Mouse (Mus musculus) liver, adult 2 months (tissue): ENCODE measurements around the gene Cfap57. TPM values are rescaled to one million over a fixed set of nuclear protein-coding genes. Genes with fewer than 3 reads are reported as not detected.

Experiments used
- DNase-seq: peaks from one replicate; pipeline ENCODE4 v3.0.0-alpha.2; 2011; ENCODE audit warnings: low read depth, low spot score; ENCODE audit errors: extremely low read depth
- H3K27ac ChIP-seq: fragments of 200-500 bp; replicated peaks from 2 replicates; pipeline ENCODE4 v1.5.1; 2012; ENCODE audit warnings: low read depth, mild to moderate bottlenecking, control low read depth, inconsistent platforms, low read length; ENCODE audit not compliant: insufficient read depth
- H3K27me3 ChIP-seq: fragments of 200-500 bp; 2 replicates; pipeline ENCODE4 v1.6.1; 2012; ENCODE audit warnings: mild to moderate bottlenecking, moderate library complexity, low read length, inconsistent platforms; ENCODE audit not compliant: control insufficient read depth, insufficient read depth
- H3K36me3 ChIP-seq: fragments of 200-500 bp; 2 replicates; pipeline ENCODE4 v1.6.1; 2012; ENCODE audit warnings: low read length, inconsistent platforms; ENCODE audit not compliant: control insufficient read depth, insufficient read depth
- H3K4me1 ChIP-seq: fragments of 200-500 bp; 2 replicates; pipeline ENCODE4 v1.6.1; 2011; ENCODE audit warnings: low read length; ENCODE audit not compliant: control insufficient read depth, insufficient read depth
- H3K4me3 ChIP-seq: fragments of 200-500 bp; 2 replicates; pipeline ENCODE4 v1.5.1; 2011; ENCODE audit warnings: low read depth, mild to moderate bottlenecking, control low read depth, low read length, moderate library complexity; ENCODE audit not compliant: insufficient read depth
- H3K79me2 ChIP-seq: fragments of 200-500 bp; 2 replicates; pipeline ENCODE4 v1.6.1; 2012; ENCODE audit warnings: inconsistent platforms, mild to moderate bottlenecking, low read length, moderate library complexity; ENCODE audit not compliant: control insufficient read depth, insufficient read depth
- H3K9ac ChIP-seq: fragments of 200-500 bp; 2 replicates; pipeline ENCODE4 v1.6.1; 2012; ENCODE audit warnings: low read depth, mild to moderate bottlenecking, control low read depth, inconsistent platforms, low read length
- CTCF ChIP-seq: fragments of 200-500 bp; IDR thresholded peaks from 2 replicates; pipeline ENCODE4 v1.5.1; 2011; ENCODE audit warnings: low read depth, low read length, control low read depth
- POLR2A ChIP-seq: fragments of 200-500 bp; IDR thresholded peaks from 2 replicates; pipeline ENCODE4 v1.6.1; 2011; ENCODE audit warnings: low read length, control low read depth; ENCODE audit not compliant: insufficient read depth; ENCODE audit errors: extremely low read depth
- WGBS: fragments of 180-500 bp; shearing (Covaris S2); methylation state at CpG from one replicate; pipeline ENCODE4 v1.1.7; 2018; 5-methylcytosine and 5-hydroxymethylcytosine counted together
- polyA plus RNA-seq: library from polyadenylated mRNA; depleted of rRNA; stranded (reverse); fragments of >200 nt; gene quantifications from 2 replicates; pipeline ENCODE4 v1.2.3, GENCODE M21; 2012
- total RNA-seq: library from RNA; depleted of rRNA; stranded (reverse); fragments of >200 nt; gene quantifications from 2 replicates; pipeline ENCODE4 v1.2.3, GENCODE M21; 2014

The Cfap57 gene
- total and polyA plus RNA-seq, 2 experiments, result not detected

GRCm38 (mm10) chr4:118621781-118622180 lies 1.2 kb upstream of the Cfap57 start:
- Histone ChIP-seq H3K27me3 (no peaks in the 10 kb centered on the region), H3K27ac (no peak overlapping the region), H3K4me3 (no peak overlapping the region), H3K9ac (no peak overlapping the region), H3K36me3 (peaks cover 21% of the 10 kb centered on the region; the same call in 1 of the 2 replicates), H3K4me1 (peaks cover 4% of the 10 kb centered on the region; the same call in 1 of the 2 replicates), H3K79me2 (peaks cover 4% of the 10 kb centered on the region; the same call in 1 of the 2 replicates)
- WGBS, result 70% methylated on average over 9 of the region's 9 CpGs
- no peak for TF ChIP-seq CTCF
- no peak for TF ChIP-seq POLR2A
- peak; percentile 15 for DNase-seq

- H3K27me3 ChIP-seq, result no peaks in the 10 kb centered on the region
- H3K27ac ChIP-seq, result no peak overlapping the region
- no peak for DNase-seq
- H3K4me3 ChIP-seq, result peak overlapping the region; percentile 87
- no peak for TF ChIP-seq POLR2A
- no peak for TF ChIP-seq CTCF
- H3K79me2 ChIP-seq, result peaks cover 4% of the 10 kb centered on the region; the same call in 1 of the 2 replicates
- peaks cover 4% of the 10 kb centered on the region; the same call in 1 of the 2 replicates for H3K4me1 ChIP-seq
- WGBS, result under 1% methylated on average over 23 of the region's 23 CpGs
- H3K36me3 ChIP-seq, result peaks cover 17% of the 10 kb centered on the region; the same call in 1 of the 2 replicates
- peak overlapping the region; percentile 76 for H3K9ac ChIP-seq
Measured at GRCm38 (mm10) chr4:118620967-118621320, 367 bp upstream of the Cfap57 start.

GRCm38 (mm10) chr4:118615412-118615811 lies 5.2 kb downstream of the Cfap57 start:
- WGBS, result 85% methylated on average over 11 of the region's 11 CpGs
- DNase-seq, result no peak
- H3K4me3 ChIP-seq, result no peak overlapping the region

GRCm38 (mm10) chr4:118612619-118613018 lies 8.0 kb downstream of the Cfap57 start:
- no peak for DNase-seq
- Histone ChIP-seq H3K36me3 (no peaks in the 10 kb centered on the region), H3K4me1 (no peaks in the 10 kb centered on the region), H3K9ac (no peak overlapping the region), H3K27ac (no peak overlapping the region), H3K27me3 (no peaks in the 10 kb centered on the region; the same call in 1 of the 2 replicates), H3K4me3 (no peak overlapping the region), H3K79me2 (no peaks in the 10 kb centered on the region)
- TF ChIP-seq CTCF, result peak; percentile 27
- no peak for TF ChIP-seq POLR2A
- WGBS, result 30% methylated on average over 11 of the region's 11 CpGs

More at GRCm38 (mm10) chr4:118615412-118615811, 5.2 kb downstream of the Cfap57 start:
- no peaks in the 10 kb centered on the region for H3K36me3 ChIP-seq
- H3K4me1 ChIP-seq, result no peaks in the 10 kb centered on the region
- TF ChIP-seq CTCF, result no peak
- TF ChIP-seq POLR2A, result no peak
- H3K79me2 ChIP-seq, result no peaks in the 10 kb centered on the region
- no peak overlapping the region for H3K27ac ChIP-seq
- no peak overlapping the region for H3K9ac ChIP-seq
- H3K27me3 ChIP-seq, result no peaks in the 10 kb centered on the region

GRCm38 (mm10) chr4:118609836-118610235 lies 10.7 kb downstream of the Cfap57 start:
- Histone ChIP-seq H3K36me3 (no peaks in the 10 kb centered on the region), H3K27me3 (no peaks in the 10 kb centered on the region; the same call in 1 of the 2 replicates), H3K9ac (no peak overlapping the region), H3K4me1 (no peaks in the 10 kb centered on the region), H3K4me3 (no peak overlapping the region), H3K27ac (no peak overlapping the region), H3K79me2 (no peaks in the 10 kb centered on the region)
- TF ChIP-seq POLR2A (no peak), CTCF (no peak)
- WGBS, result 59% methylated on average over 3 of the region's 3 CpGs
- DNase-seq, result no peak

GRCm38 (mm10) chr4:118604065-118604464 lies 16.5 kb downstream of the Cfap57 start:
- 71% methylated on average over 4 of the region's 4 CpGs for WGBS
- no peaks in the 10 kb centered on the region for H3K4me1 ChIP-seq
- no peak for DNase-seq

More at GRCm38 (mm10) chr4:118604065-118604464, 16.5 kb downstream of the Cfap57 start:
- no peak overlapping the region for H3K9ac ChIP-seq
- H3K27me3 ChIP-seq, result no peaks in the 10 kb centered on the region; the same call in 1 of the 2 replicates
- no peaks in the 10 kb centered on the region for H3K79me2 ChIP-seq
- H3K27ac ChIP-seq, result no peak overlapping the region
- no peaks in the 10 kb centered on the region for H3K36me3 ChIP-seq
- TF ChIP-seq CTCF, result no peak
- no peak for TF ChIP-seq POLR2A
- H3K4me3 ChIP-seq, result no peak overlapping the region
